Mouse (Mus musculus): Measurements from ENCODE around the gene Msx1.

DNA sequence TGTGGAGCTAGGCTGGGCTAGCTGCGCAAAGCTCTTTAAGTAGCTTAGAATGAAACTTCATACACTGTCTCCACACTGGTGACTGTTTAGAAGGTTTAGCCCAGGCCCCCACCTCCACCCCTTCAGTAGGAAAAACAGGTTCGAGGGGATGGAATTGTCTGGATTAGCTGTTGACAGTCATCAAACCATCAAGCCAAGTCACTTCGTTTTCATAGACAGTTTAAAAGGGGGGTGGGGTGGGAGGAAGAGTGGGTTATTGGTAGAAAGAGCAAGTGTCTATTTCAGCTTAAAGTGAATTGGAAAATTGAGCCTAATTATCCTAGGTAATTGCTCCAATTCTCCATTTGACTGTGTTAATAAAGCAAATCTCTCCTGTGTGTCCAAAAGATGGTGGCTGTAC lies 4.4 kb downstream of the Msx1 start:
- no peak for TF ChIP-seq CTCF (IDR thresholded peaks at IDR 0.05)
- no peak for TF ChIP-seq EP300 (IDR thresholded peaks at IDR 0.05; ENCODE audit: insufficient read depth, low read depth, low read length)
